ENCODE assay signal across 18 mouse cellular contexts in genomic region chr12:98545875-98546274, GRCm38 (mm10). TPM values are rescaled to one million over a fixed set of nuclear protein-coding genes. Genes with fewer than 3 reads are reported as not detected.
A peak's percentile ranks its signal among the peaks of the same experiment; 100 is the strongest.
DNase-seq lines count a peak whose midpoint lies in the region; ATAC-seq and TF ChIP-seq lines count a peak whose summit lies in the region.
"Had no signal": no experiment of that assay in that cellular context is flagged by ENCODE, and none has a peak within 500 bp of the region (broad histone marks: within the 10 kb centered on the region; RNA-seq: fewer than 3 reads in every experiment).

No protein-coding gene starts in this region.

- no peak overlapping the region for H3K9ac ChIP-seq in hindbrain, embryonic 16.5 days (ENCODE audit: low read depth, low read length)
- no peak overlapping the region for H3K9ac ChIP-seq in forebrain, embryonic 14.5 days (ENCODE audit: low read length)
- H3K9ac ChIP-seq: intestine, embryonic 15.5 days; liver, embryonic 12.5 days; lung, embryonic 14.5 days; midbrain, embryonic 13.5 days had no signal

- no peaks in the 10 kb centered on the region for H3K36me3 ChIP-seq in hindbrain, embryonic 16.5 days (ENCODE audit: control insufficient read depth, insufficient read depth, low read length)
- peaks cover 12% of the 10 kb centered on the region for H3K36me3 ChIP-seq in hindbrain, embryonic 10.5 days
- H3K36me3 ChIP-seq in forebrain, embryonic 14.5 days (ENCODE audit: control insufficient read depth, insufficient read depth, low read length) = peaks cover 4% of the 10 kb centered on the region; the same call in 1 of the 2 replicates
- H3K36me3 ChIP-seq: intestine, embryonic 15.5 days; liver, embryonic 12.5 days had no signal

- H3K27ac ChIP-seq in hindbrain, embryonic 16.5 days (ENCODE audit: low read depth, low read length) = no peak overlapping the region
- H3K27ac ChIP-seq in hindbrain, embryonic 10.5 days = no peak overlapping the region
- H3K27ac ChIP-seq in cerebellum, adult 2 months (ENCODE audit: insufficient read depth, low read length) = 0 out of 2 replicates have a peak overlapping the region, but pooled peaks have one; percentile 20
- H3K27ac ChIP-seq in forebrain, embryonic 14.5 days (ENCODE audit: low read depth, low read length) = peak overlapping the region; percentile 23; the same call in 1 of the 2 replicates
- H3K27ac ChIP-seq: intestine, embryonic 15.5 days; kidney, postnatal 0 days; liver, embryonic 12.5 days; midbrain, embryonic 13.5 days had no signal

- H3K4me3 ChIP-seq in hindbrain, embryonic 16.5 days (ENCODE audit: low read length) = no peak overlapping the region
- H3K4me3 ChIP-seq in hindbrain, embryonic 10.5 days = no peak overlapping the region
- no peak overlapping the region for H3K4me3 ChIP-seq in cerebellum, adult 2 months (replicated peaks; ENCODE audit: insufficient read depth, low read depth, low read length)
- no peak overlapping the region for H3K4me3 ChIP-seq in forebrain, embryonic 14.5 days (ENCODE audit: low read depth, low read length)
- H3K4me3 ChIP-seq: intestine, embryonic 15.5 days; liver, embryonic 12.5 days; midbrain, embryonic 13.5 days had no signal

- DNase-seq in hindbrain, embryonic 10.5 days (ENCODE audit: low spot score) = no peak
- DNase-seq in cerebellum, adult 2 months = peak; percentile 71 to 83
- DNase-seq in forebrain, embryonic 14.5 days (ENCODE audit: low spot score) = peak; percentile 69
- DNase-seq: adrenal gland, postnatal 36 days; gastrocnemius, postnatal 14 days; lung, embryonic 14.5 days; thymus, postnatal 25 days had no signal

- no peak overlapping the region for H3K4me2 ChIP-seq in hindbrain, embryonic 16.5 days (ENCODE audit: low read length)
- H3K4me2 ChIP-seq in forebrain, embryonic 14.5 days (ENCODE audit: low read length) = no peak overlapping the region
- H3K4me2 ChIP-seq: intestine, embryonic 15.5 days; liver, embryonic 12.5 days; lung, embryonic 14.5 days; midbrain, embryonic 13.5 days had no signal

- H3K4me1 ChIP-seq in hindbrain, embryonic 16.5 days (ENCODE audit: control insufficient read depth, insufficient read depth, low read depth, low read length) = no peaks in the 10 kb centered on the region
- no peaks in the 10 kb centered on the region; the same call in 1 of the 2 replicates for H3K4me1 ChIP-seq in hindbrain, embryonic 10.5 days (replicated peaks)
- peaks cover 36% of the 10 kb centered on the region for H3K4me1 ChIP-seq in cerebellum, adult 2 months (ENCODE audit: control insufficient read depth, insufficient read depth, low read length)
- no peaks in the 10 kb centered on the region for H3K4me1 ChIP-seq in forebrain, embryonic 14.5 days (ENCODE audit: control insufficient read depth, insufficient read depth, low read length)
- H3K4me1 ChIP-seq: intestine, embryonic 15.5 days; liver, embryonic 12.5 days had no signal

- H3K9me3 ChIP-seq in hindbrain, embryonic 16.5 days (ENCODE audit: control insufficient read depth, low read length) = no peaks in the 10 kb centered on the region
- no peaks in the 10 kb centered on the region for H3K9me3 ChIP-seq in hindbrain, embryonic 10.5 days
- no peaks in the 10 kb centered on the region for H3K9me3 ChIP-seq in forebrain, embryonic 14.5 days (replicated peaks; ENCODE audit: control insufficient read depth, low read length)
- H3K9me3 ChIP-seq: intestine, embryonic 15.5 days; liver, embryonic 12.5 days; midbrain, embryonic 13.5 days had no signal

- TF ChIP-seq POLR2A in cerebellum, adult 2 months (IDR thresholded peaks at IDR 0.05; ENCODE audit: borderline replicate concordance, insufficient read depth, low read length) = no peak

- TF ChIP-seq CTCF in cerebellum, adult 2 months (IDR thresholded peaks at IDR 0.05; ENCODE audit: borderline replicate concordance, insufficient read depth, low read depth, low read length) = no peak

- 84% methylated on average over 2 of the region's 2 CpGs for WGBS in hindbrain, embryonic 16.5 days
- 94% methylated on average over 2 of the region's 2 CpGs for WGBS in hindbrain, embryonic 10.5 days
- WGBS in cerebellum, adult 2 months = 9% methylated on average over 2 of the region's 2 CpGs
- WGBS in forebrain, embryonic 14.5 days = 77% methylated on average over 2 of the region's 2 CpGs

- H3K27me3 ChIP-seq in hindbrain, embryonic 16.5 days (replicated peaks; ENCODE audit: control insufficient read depth, insufficient read depth, low read length) = no peaks in the 10 kb centered on the region
- no peaks in the 10 kb centered on the region for H3K27me3 ChIP-seq in hindbrain, embryonic 10.5 days (ENCODE audit: insufficient read depth, poor library complexity, severe bottlenecking)
- no peaks in the 10 kb centered on the region for H3K27me3 ChIP-seq in cerebellum, adult 2 months (ENCODE audit: control insufficient read depth, insufficient read depth, low read length)
- no peaks in the 10 kb centered on the region for H3K27me3 ChIP-seq in forebrain, embryonic 14.5 days (replicated peaks; ENCODE audit: control insufficient read depth, insufficient read depth, low read length)
- H3K27me3 ChIP-seq: intestine, embryonic 15.5 days; liver, embryonic 12.5 days; midbrain, embryonic 13.5 days; Patski had no signal

- peak; percentile 41; the same call in 1 of the 2 replicates for ATAC-seq in hindbrain, embryonic 16.5 days
- ATAC-seq in cerebellum, adult (ENCODE audit: insufficient number of reproducible peaks, low FRiP score, low TSS enrichment) = peak; percentile 67; the same call in 1 of the 2 replicates
- peak; percentile 41; the same call in 1 of the 2 replicates for ATAC-seq in forebrain, embryonic 14.5 days
- ATAC-seq in megakaryocyte, adult 5-6 weeks (ENCODE audit: poor library complexity, severe bottlenecking) = no peak
- ATAC-seq in activated CD4-positive, CD25-positive, alpha-beta regulatory T cell, adult 4 months = no peak
- ATAC-seq: intestine, embryonic 15.5 days; liver, embryonic 12.5 days; midbrain, embryonic 13.5 days had no signal

RNA-seq across cellular contexts. Expression of gene Kcnk10, which starts 32.2 kb away (rescaled TPM):
- polyA plus RNA-seq in hindbrain, embryonic 16.5 days (2015; fragmentation: Nextera tagmentation; extraction: Ambion mirVana) = 33.9 and 35.0 TPM in 2 replicates
- 21.5 and 36.1 TPM in 2 replicates for polyA plus RNA-seq in hindbrain, embryonic 10.5 days (2016; fragmentation: Nextera tagmentation; extraction: Ambion mirVana)
- polyA plus RNA-seq in cerebellum, adult 2 months (2012; rRNA removed) = 24.0 and 25.2 TPM in 2 replicates
- 39.5 and 58.9 TPM in 2 replicates for polyA plus RNA-seq in forebrain, embryonic 14.5 days (2014; fragmentation: Nextera tagmentation; extraction: Ambion mirVana)
- total RNA-seq in megakaryocyte, adult 5-6 weeks (2015) = 0.33 TPM in 1 of 2 replicates, not detected in the other
- 0.11 and 0.37 TPM in 2 replicates for total RNA-seq in megakaryocyte, adult 5-6 weeks (2017)
- polyA plus RNA-seq in activated CD4-positive, CD25-positive, alpha-beta regulatory T cell, adult 4 months (2017; shearing (Covaris generic)) = under 1 TPM in 1 of 2 experiments, not detected in 1; 0.25 TPM
- total RNA-seq: heart, postnatal 25 days had no signal
- polyA plus RNA-seq: limb, embryonic 11.5 days; liver, embryonic 12.5 days had no signal

Comparison
In these comparisons a context has a peak if more than half of its experiments do, and no peak if none do; other contexts are left out.
1. ATAC-seq: peak in hindbrain, embryonic 16.5 days (single experiment), cerebellum, adult (single experiment) and forebrain, embryonic 14.5 days (single experiment); none in megakaryocyte, adult 5-6 weeks (single experiment) and activated CD4-positive, CD25-positive, alpha-beta regulatory T cell, adult 4 months (single experiment).
2. H3K27ac ChIP-seq: peak in cerebellum, adult 2 months (single experiment) and forebrain, embryonic 14.5 days (single experiment); none in hindbrain, embryonic 16.5 days (single experiment) and hindbrain, embryonic 10.5 days (single experiment).
3. RNA of gene Kcnk10, which starts 32.2 kb away (polyA plus RNA-seq): 39.5 to 58.9 TPM in forebrain, embryonic 14.5 days, 21.5 to 36.1 TPM in hindbrain, embryonic 10.5 days, 33.9 to 35.0 TPM in hindbrain, embryonic 16.5 days and 24.0 to 25.2 TPM in cerebellum, adult 2 months; 0.25 TPM in activated CD4-positive, CD25-positive, alpha-beta regulatory T cell, adult 4 months; every median in the first group is over 10 times any median in the second.